Mouse (Mus musculus) kidney, postnatal 4 days (tissue): ENCODE data around the gene Arpc3.

Source experiments
- DNase-seq, 2 experiments: peaks; one replicate each; pipeline ENCODE4 v3.0.0; 2021; ENCODE audit warnings: mixed read lengths in 2 of 2

Gene Arpc3

GRCm38 (mm10) chr5:122391786-122392180, at the start of gene Arpc3:
Gene Arpc3 (plus strand): TSS chr5:122391878.
- DNase-seq, result peak; percentile 95

GRCm38 (mm10) chr5:122342874-122343273, 48.8 kb upstream of the Arpc3 start:
- DNase-seq, result no peak

DNA sequence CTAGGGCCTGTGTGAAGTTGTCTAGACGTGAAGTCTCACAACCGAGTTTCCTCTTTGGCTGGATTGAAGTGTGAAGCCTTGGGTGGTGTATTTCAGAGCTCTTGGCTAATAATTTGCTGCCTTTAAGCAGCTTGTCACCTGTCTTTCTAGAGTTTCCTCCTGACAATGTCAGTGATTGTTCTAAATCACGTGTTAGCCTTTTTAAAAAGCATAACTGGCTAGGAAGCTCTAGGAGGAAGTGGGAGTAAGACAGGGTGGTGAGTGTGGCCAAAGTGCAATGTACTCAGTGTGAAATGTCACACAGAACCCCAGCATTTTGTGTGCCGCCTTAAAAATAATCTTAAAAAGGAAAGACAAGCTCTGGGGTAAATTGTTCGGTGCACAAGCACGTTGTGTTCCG, 47.9 kb upstream of the Arpc3 start:
- no peak for DNase-seq

DNA sequence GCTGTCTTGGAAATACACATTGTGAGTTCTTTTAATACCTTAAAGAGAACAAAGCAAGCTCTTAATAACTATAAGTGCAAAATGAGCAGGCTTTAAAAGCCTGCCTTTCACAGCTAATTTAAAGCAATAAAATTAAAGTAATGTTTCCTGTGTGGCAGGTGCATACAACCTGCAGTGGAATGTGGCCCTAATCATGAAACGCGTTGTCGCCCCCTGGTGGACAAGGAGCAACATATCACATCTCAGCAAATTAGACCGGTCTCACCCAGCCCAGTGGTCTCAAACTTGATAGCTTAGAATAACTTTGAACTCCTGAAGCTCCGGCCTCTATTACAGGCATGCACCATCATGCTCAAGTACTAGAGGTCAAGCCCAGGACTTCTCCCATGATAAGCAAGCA, 47.4 kb upstream of the Arpc3 start:
- peak; percentile 86 to 87 for DNase-seq

DNA sequence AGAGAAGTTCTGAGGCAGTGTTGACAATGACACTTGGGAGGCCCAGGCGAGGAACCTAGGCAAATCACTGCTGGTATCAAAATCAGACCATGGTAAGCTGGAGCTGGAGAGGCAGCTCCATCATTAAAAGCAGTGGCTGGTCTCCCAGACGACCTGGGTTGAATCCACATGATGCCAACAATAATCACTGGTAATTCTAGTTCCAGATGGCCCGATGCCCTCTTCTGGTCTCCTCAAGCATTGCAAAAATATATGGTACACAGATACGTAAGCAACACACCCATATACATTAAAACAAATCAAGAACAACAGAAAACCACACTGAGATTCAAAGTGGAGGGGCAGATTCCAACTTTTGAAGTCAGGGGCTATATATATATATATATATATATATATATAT, 45.9 kb upstream of the Arpc3 start:
- no peak for DNase-seq

DNA sequence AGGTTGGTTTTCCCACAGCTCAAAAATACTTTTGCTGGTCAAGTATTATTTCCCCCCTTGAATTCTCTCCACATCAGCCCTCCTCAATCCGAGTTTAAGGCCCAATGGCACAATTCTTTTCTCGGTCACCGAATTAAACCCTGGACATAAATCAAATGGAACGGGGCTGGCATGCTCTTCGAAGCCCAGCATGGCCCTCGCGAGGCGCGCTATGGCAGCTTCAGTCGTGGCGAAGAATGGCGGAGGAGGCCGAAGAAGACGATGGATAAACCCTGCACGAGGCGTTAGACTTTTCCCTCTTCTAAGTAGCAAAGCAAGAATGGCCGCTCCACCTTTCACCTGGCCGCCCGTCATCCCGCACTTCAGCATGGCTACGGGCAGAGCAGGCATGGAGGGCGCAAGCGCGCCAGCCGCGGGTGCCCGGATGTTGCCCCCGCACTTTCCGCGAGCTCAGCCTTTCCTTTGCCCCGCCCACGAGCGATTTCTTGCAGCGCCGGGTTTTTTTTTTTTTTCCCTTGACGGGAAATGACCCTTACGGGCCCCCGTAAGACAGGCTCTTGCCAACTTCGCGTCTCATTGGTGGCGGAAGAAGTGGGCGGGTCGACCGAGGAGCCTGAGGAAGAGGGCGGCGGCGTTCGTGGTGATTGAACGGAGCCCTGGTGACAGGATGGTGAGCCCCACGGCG, 37.7 kb upstream of the Arpc3 start, which contains the start of the genes Rad9b and Vps29:
Gene Rad9b (minus strand): TSS at position 427 of the 685 bp plus-strand sequence.
Gene Vps29 (plus strand): TSS at position 563 of the 685 bp plus-strand sequence.
- DNase-seq, result peak; percentile 99 to 100

- DNase-seq, result no peak
Measured at GRCm38 (mm10) chr5:122354492-122355067, 37.1 kb upstream of the Arpc3 start.

GRCm38 (mm10) chr5:122371591-122372191, 20.0 kb upstream of the Arpc3 start, which contains the start of gene Gpn3:
Gene Gpn3 (plus strand): TSS chr5:122371876.
- no peak for DNase-seq

DNA sequence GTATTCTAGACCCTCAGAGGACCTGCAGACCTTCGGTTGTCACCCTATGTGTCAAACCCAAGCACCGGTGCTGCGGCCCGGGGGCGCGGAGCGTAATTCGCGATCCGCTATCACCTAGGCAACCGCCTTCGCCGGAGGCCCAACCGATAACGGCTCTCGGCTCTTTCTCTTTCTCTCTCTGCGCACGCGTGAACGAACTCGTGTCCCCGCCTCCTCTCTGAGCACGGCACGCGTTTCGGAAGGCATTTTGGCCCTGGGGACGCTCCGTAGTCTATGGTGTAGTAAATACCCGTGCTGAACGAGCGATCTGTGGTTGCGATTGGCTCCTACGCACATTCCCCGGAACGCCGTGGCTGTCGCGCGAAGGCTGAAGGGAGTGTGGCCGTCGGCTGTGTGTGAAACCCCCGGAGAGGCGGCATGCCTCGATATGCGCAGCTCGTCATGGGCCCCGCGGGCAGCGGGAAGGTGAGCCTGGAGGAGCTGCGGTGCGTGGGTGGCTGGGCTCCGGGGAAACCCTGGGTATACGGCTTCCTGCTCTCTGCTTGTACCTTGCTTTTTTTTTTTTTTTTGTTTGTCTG, 19.4 kb upstream of the Arpc3 start, which contains the start of gene Fam216a:
Gene Fam216a (minus strand): TSS at position 173 of the 578 bp plus-strand sequence.
- DNase-seq, result peak; percentile 99 to 100

DNA sequence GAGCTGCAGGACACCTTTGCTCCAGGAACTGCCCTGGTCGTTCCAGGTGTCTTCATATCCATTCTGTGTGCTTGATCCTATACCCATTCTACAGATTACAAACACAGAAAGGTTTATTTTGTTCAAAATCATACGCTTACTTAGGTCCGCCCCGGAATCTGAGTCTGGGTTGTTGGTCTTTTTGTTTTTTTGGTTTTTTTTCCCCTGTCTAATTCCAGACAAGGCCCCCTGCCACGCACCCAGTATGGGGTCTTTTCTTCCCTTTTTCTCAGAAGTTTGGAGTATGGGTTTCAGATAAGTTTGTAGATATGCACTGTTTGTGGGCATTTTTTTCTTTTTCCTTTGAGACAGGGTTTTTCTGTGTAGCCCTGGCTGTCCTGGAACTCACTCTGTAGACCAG, 18.8 kb upstream of the Arpc3 start:
- DNase-seq, result no peak

- no peak for DNase-seq
Measured at GRCm38 (mm10) chr5:122377101-122377833, 14.4 kb upstream of the Arpc3 start.

DNA sequence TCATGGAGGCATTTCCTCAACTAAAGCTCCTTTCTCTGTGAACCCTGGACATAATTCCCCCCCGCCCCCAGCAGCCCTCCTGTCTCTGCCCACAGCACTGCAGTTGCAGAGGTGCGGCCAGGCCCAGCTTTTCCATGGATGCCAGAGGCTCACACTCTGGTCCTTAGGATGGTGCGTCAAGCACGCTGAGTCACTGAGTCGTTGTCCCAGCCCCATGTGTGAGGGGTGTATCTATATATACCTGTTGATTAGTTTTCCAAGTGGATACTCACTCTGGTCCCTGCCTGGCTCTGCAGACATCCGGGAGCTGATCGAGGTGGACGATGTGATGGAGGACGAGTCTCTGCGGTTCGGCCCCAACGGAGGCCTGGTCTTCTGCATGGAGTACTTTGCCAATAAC, 13.5 kb upstream of the Arpc3 start:
- DNase-seq, result no peak

GRCm38 (mm10) chr5:122379374-122380155, 12.1 kb upstream of the Arpc3 start:
- DNase-seq, result peak; percentile 83 to 87

GRCm38 (mm10) chr5:122390006-122390405, 1.7 kb upstream of the Arpc3 start:
- DNase-seq, result no peak

DNA sequence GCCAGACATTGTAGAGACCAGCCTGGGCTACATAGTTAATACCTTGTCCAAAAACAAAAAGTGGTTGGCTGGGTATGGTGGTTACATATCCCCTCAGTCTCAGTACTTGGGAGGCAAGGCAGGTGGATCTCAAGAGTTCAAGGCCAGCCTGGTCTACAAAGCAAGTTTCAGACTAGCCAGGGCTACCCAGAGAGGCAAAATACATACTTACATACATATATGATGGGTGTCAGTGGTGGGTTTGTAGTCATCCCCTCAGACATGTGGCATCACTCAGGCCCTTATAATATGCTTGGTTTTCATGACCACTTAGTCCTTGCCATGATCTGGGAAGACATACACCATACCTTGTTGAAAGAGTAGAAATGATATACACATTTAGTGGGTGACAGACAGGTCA, 1.0 kb upstream of the Arpc3 start:
- DNase-seq, result no peak

- DNase-seq, result no peak
Measured at GRCm38 (mm10) chr5:122391178-122391785, 396 bp upstream of the Arpc3 start.

- peak; percentile 28 to 56 for DNase-seq
Measured at GRCm38 (mm10) chr5:122392227-122393004, 738 bp downstream of the Arpc3 start.

DNA sequence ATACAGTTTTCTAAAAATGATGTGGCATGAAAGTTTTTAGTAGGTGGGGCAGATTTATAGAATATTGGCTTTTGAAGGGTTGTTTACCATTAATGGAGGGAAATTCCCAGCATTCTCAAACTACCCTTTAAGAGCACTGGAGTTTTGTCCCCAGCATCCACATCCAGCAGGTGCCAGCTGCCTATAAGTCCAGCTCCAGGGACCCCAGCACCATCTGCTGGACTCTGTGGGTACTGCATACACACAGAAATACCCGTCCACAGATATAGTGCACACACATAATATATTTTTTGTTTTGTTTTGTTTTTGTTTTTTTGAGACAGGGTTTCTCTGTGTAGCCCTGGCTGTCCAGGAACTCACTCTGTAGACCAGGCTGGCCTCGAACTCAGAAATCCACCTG, 2.2 kb downstream of the Arpc3 start:
- DNase-seq, result peak; percentile 90 to 91

- peak; percentile 42 to 73 for DNase-seq
Measured at GRCm38 (mm10) chr5:122396791-122397190, 5.1 kb downstream of the Arpc3 start.

- DNase-seq, result no peak
Measured at GRCm38 (mm10) chr5:122397495-122397894, 5.8 kb downstream of the Arpc3 start.

- DNase-seq, result no peak
Measured at GRCm38 (mm10) chr5:122399871-122400270, 8.2 kb downstream of the Arpc3 start.
